Mouse (Mus musculus): ENCODE data around the gene Accs. TPM values are rescaled to one million over a fixed set of nuclear protein-coding genes. Genes with fewer than 3 reads are reported as not detected.

The Accs gene
- total and polyA plus RNA-seq, 2 experiments from 2014 or later: 6.5 to 19.1 TPM

DNA sequence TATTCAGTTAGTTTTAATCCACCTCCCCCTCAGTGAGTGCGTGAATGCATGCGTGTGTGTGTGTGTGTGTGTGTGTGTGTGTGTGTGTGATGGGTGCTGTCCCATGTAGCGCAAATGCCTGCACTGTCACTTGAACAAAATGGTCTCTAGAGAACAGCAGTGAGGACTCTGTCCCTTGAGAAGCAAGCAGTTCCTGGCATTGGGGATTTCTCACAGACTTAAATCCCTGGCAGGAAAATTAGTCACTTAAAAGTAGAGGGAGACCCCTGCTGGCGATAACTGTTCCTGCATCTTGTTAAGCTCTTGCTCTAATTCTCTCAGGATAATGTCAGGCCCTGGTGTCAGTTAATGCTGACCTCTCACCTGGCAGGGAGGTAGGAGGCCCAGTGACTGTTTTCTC, 63.6 kb downstream of the Accs start:
- TF ChIP-seq CTCF (IDR thresholded peaks at IDR 0.05; ENCODE audit: low read depth): peak; percentile 88
- no peak overlapping the region for H3K4me3 ChIP-seq (ENCODE audit: low read length)
- peak; percentile 95 for DNase-seq (ENCODE audit: low spot score)
- H3K4me1 ChIP-seq (ENCODE audit: insufficient read depth, low read length): peaks cover 13% of the 10 kb centered on the region
- 42% methylated on average over 4 of the region's 4 CpGs for WGBS
- H3K36me3 ChIP-seq (ENCODE audit: insufficient read depth, low read length): peaks cover 10% of the 10 kb centered on the region; the same call in 1 of the 2 replicates
- 0 out of 2 replicates have a peak, but pooled peaks have one; percentile 31 for ATAC-seq
- no peak overlapping the region for H3K9ac ChIP-seq (replicated peaks; ENCODE audit: low read length)
- H3K4me2 ChIP-seq (ENCODE audit: low read depth, low read length): no peak overlapping the region
- H3K9me3 ChIP-seq (ENCODE audit: low read length): no peaks in the 10 kb centered on the region
- no peaks in the 10 kb centered on the region for H3K27me3 ChIP-seq (ENCODE audit: insufficient read depth, low read length)
- no peak overlapping the region for H3K27ac ChIP-seq

DNA sequence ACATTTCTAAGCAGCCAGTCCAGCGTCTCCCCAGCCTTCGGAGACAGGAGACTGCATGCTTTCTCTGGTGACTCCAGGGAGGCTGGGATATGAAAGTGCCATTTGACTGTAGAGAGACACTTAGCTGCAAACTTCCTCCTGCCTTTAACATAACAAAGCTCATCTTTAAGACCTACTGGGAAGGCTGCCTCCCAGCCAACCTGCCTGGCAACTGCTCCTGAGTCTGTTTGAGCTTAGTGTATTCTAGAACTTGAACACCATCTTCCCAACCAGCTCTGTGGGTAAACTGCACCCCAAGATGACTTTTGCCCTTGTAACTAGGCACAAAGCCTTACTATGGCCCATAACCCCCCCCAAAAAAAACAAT, 64.3 kb downstream of the Accs start:
- H3K27me3 ChIP-seq (ENCODE audit: insufficient read depth, low read length): no peaks in the 10 kb centered on the region
- H3K4me1 ChIP-seq (ENCODE audit: insufficient read depth, low read length): peaks cover 13% of the 10 kb centered on the region
- WGBS: 23% methylated on average over 2 of the region's 2 CpGs
- H3K27ac ChIP-seq: no peak overlapping the region
- no peak overlapping the region for H3K4me2 ChIP-seq (ENCODE audit: low read depth, low read length)
- no peak for DNase-seq (ENCODE audit: low spot score)
- no peak for ATAC-seq
- peaks cover 10% of the 10 kb centered on the region; the same call in 1 of the 2 replicates for H3K36me3 ChIP-seq (ENCODE audit: insufficient read depth, low read length)
- no peak for TF ChIP-seq CTCF (IDR thresholded peaks at IDR 0.05; ENCODE audit: low read depth)
- H3K9ac ChIP-seq (replicated peaks; ENCODE audit: low read length): no peak overlapping the region
- H3K4me3 ChIP-seq (ENCODE audit: low read length): no peak overlapping the region
- no peaks in the 10 kb centered on the region for H3K9me3 ChIP-seq (ENCODE audit: low read length)

DNA sequence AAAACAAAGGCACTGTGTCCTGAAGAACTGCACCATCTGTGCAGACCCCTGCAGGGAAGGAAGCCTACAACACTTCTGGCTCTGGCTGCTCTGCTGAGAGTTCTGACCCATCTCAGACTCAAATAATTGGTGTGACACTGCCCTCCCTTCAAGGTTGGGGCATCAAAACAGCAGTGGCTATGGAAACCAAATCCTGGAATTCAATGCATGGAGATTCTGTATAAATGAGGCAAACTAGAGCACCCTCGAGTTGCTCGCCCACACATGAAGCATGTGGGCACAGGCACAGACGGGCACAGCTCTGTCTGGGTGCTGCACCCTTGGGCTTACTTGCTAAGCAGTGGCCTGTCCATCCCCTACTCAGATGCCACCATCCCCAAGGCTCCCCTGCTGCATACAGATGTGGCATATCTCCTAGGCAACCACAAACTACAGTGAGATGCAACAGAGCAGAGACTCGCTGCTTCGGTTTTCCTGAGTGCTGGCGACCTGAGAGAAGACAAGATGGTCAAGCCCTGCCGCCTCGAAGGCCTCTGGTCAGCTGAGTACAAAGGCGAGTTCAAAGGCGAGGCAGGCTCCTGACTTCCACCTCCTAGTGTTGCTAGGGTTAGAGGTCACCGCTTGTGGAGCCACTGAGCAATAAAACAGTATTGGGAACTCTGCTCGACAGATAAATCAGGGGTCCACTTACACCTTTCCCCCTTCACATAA, 64.9 kb downstream of the Accs start:
- Histone ChIP-seq H3K4me2 (ENCODE audit: low read depth, low read length) (no peak overlapping the region), H3K9ac (replicated peaks; ENCODE audit: low read length) (no peak overlapping the region), H3K4me3 (ENCODE audit: low read length) (no peak overlapping the region), H3K27me3 (ENCODE audit: insufficient read depth, low read length) (no peaks in the 10 kb centered on the region), H3K4me1 (ENCODE audit: insufficient read depth, low read length) (peaks cover 13% of the 10 kb centered on the region), H3K9me3 (ENCODE audit: low read length) (no peaks in the 10 kb centered on the region), H3K27ac (no peak overlapping the region; the same call in 1 of the 2 replicates), H3K36me3 (ENCODE audit: insufficient read depth, low read length) (peaks cover 10% of the 10 kb centered on the region; the same call in 1 of the 2 replicates)
- no peak for TF ChIP-seq CTCF (IDR thresholded peaks at IDR 0.05; ENCODE audit: low read depth)
- ATAC-seq (peak; percentile 55), DNase-seq (ENCODE audit: low spot score) (peak; percentile 59)
- 24% methylated on average over 12 of the region's 12 CpGs for WGBS

DNA sequence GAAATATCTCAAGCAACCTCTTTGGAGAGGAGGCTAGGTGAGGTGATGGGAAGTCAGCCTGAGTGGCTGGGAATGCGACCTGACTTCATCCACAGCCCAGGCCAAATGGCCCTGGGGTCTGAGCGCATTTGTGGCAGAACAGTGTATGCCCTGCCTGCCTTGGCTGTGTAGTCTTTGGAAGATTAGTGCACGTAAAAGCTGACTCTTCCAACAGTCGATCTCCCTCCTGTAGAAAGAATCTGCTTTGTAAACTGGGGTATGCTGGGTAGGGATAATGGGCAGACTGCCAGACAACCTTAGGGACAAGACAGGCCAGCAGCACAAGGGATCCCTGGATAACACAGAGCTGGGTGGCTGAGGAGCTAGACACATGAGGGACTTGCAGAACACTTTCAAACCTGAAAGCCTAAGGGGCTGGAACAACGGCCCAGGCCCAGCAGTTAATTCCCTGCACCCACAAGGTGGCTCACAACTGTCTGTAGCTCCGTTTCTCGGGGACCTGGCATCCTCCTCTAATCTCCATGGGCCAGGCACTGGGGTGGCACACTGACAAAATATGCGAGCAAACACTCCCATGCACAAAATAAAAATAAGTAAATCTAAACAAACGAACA, 65.7 kb downstream of the Accs start:
- Histone ChIP-seq H3K27me3 (ENCODE audit: insufficient read depth, low read length) (no peaks in the 10 kb centered on the region), H3K9me3 (ENCODE audit: low read length) (no peaks in the 10 kb centered on the region), H3K9ac (replicated peaks; ENCODE audit: low read length) (no peak overlapping the region), H3K4me3 (ENCODE audit: low read length) (no peak overlapping the region), H3K36me3 (ENCODE audit: insufficient read depth, low read length) (peaks cover 8% of the 10 kb centered on the region; the same call in 1 of the 2 replicates), H3K27ac (0 out of 2 replicates have a peak overlapping the region, but pooled peaks have one; percentile 20), H3K4me2 (ENCODE audit: low read depth, low read length) (no peak overlapping the region), H3K4me1 (ENCODE audit: insufficient read depth, low read length) (peaks cover 22% of the 10 kb centered on the region)
- DNase-seq (ENCODE audit: low spot score) (no peak), ATAC-seq (no peak)
- WGBS: 46% methylated on average over 9 of the region's 9 CpGs
- TF ChIP-seq CTCF (IDR thresholded peaks at IDR 0.05; ENCODE audit: low read depth): no peak

Other genes starting within 250 kb of the Accs start
- 3.1 and 3.3 TPM in 2 replicates for gene Alx4, start 207.6 kb downstream of the Accs start, total RNA-seq (2014; rRNA removed)
- 0.54 and 0.61 TPM in 2 replicates for gene Alx4, start 207.6 kb downstream of the Accs start, polyA plus RNA-seq (2015; fragmentation: Nextera tagmentation; extraction: Ambion mirVana)
- gene Ext2, start 27.4 kb downstream of the Accs start, total RNA-seq (2014; rRNA removed): 34.9 and 37.8 TPM in 2 replicates
- 69.8 and 70.3 TPM in 2 replicates for gene Ext2, start 27.4 kb downstream of the Accs start, polyA plus RNA-seq (2015; fragmentation: Nextera tagmentation; extraction: Ambion mirVana)
- gene Accsl, start 19.2 kb upstream of the Accs start, total RNA-seq (2014; rRNA removed): not detected in 2 replicates
- gene Accsl, start 19.2 kb upstream of the Accs start, polyA plus RNA-seq (2015; fragmentation: Nextera tagmentation; extraction: Ambion mirVana): 0.30 and 0.39 TPM in 2 replicates
- 38.5 and 51.4 TPM in 2 replicates for gene Gm13889, start 107.3 kb upstream of the Accs start, total RNA-seq (2014; rRNA removed)
- gene Gm13889, start 107.3 kb upstream of the Accs start, polyA plus RNA-seq (2015; fragmentation: Nextera tagmentation; extraction: Ambion mirVana): 16.4 and 17.4 TPM in 2 replicates
- 0.58 TPM in 1 of 2 replicates, not detected in the other for gene Gm27027, start 146.4 kb upstream of the Accs start, total RNA-seq (2014; rRNA removed)
- gene Gm27027, start 146.4 kb upstream of the Accs start, polyA plus RNA-seq (2015; fragmentation: Nextera tagmentation; extraction: Ambion mirVana): not detected in 2 replicates
- 21.6 and 61.1 TPM in 2 replicates for gene Alkbh3, start 160.9 kb upstream of the Accs start, total RNA-seq (2014; rRNA removed)
- gene Alkbh3, start 160.9 kb upstream of the Accs start, polyA plus RNA-seq (2015; fragmentation: Nextera tagmentation; extraction: Ambion mirVana): 48.9 and 51.7 TPM in 2 replicates

Measured in hindbrain, postnatal 0 days (tissue).